Mouse (Mus musculus): ENCODE results near the gene Prss57. TPM values are rescaled to one million over a fixed set of nuclear protein-coding genes. Genes with fewer than 3 reads are reported as not detected.

The Prss57 gene
- 0.02 TPM in 1 of 2 replicates, not detected in the other for polyA plus RNA-seq (2012)

DNA sequence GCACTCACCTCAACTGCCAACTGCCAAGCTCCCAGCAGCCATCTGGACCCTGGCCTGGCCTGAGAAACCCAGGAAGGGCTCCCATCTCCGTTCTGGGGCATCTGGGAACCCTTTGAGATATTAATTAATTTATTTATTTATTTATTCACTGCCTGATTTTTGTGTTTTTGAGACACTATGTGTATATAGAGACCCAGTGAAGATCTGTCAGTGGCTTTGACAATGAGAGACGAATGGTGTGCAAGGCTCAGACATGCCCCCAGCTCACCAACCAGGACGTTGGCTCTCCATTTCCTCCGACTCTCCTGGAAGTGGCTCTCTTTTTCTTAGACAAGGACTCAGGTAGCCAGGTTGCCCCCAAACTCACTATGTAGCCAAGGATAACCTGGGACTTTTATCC, at the start of gene Prss57:
Prss57 (minus strand) TSS at position 101 of the 400 bp plus-strand sequence.
- H3K36me3 ChIP-seq (ENCODE audit: control insufficient read depth) = no peaks in the 10 kb centered on the region
- H3K4me3 ChIP-seq (replicated peaks) = no peak within 1 kb of the TSS
- TF ChIP-seq GATA1 (IDR thresholded peaks at IDR 0.05; ENCODE audit: low read length) = no peak
- no peak for TF ChIP-seq TAL1 (IDR thresholded peaks at IDR 0.05; ENCODE audit: low read length)
- peaks cover 24% of the 10 kb centered on the region for H3K27me3 ChIP-seq (ENCODE audit: control insufficient read depth)
- no peaks in the 10 kb centered on the region for H3K9me3 ChIP-seq (ENCODE audit: control insufficient read depth, low read length)
- H3K4me1 ChIP-seq (ENCODE audit: control insufficient read depth) = peaks cover 18% of the 10 kb centered on the region

DNA sequence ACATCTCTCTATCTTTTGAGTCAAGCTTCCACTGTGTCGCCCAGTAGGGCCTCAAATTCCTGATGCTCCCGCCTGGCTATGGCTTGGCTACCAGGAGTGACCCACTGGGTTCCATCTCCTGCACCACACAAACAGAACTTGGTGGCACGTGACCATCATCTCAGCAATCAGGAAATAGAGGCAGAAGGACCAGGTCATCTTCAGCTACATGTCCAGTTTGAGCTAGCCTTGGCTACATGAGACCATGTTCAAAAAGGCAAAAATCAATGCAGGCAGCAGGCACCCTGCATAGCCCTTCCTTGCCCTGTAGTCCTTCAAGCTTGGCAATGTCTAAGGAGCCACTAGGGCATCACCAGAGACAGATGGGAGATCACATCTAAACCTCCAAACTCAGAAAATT, 49.3 kb upstream of the Prss57 start:
- Histone ChIP-seq H3K36me3 (ENCODE audit: control insufficient read depth) (no peaks in the 10 kb centered on the region), H3K4me3 (replicated peaks) (no peak overlapping the region), H3K4me1 (ENCODE audit: control insufficient read depth) (peaks cover 8% of the 10 kb centered on the region), H3K9me3 (ENCODE audit: control insufficient read depth, low read length) (no peaks in the 10 kb centered on the region; the same call in 1 of the 2 replicates), H3K27me3 (ENCODE audit: control insufficient read depth) (peaks cover 13% of the 10 kb centered on the region)
- no peak for TF ChIP-seq GATA1 (IDR thresholded peaks at IDR 0.05; ENCODE audit: low read length)
- no peak for TF ChIP-seq TAL1 (IDR thresholded peaks at IDR 0.05; ENCODE audit: low read length)

DNA sequence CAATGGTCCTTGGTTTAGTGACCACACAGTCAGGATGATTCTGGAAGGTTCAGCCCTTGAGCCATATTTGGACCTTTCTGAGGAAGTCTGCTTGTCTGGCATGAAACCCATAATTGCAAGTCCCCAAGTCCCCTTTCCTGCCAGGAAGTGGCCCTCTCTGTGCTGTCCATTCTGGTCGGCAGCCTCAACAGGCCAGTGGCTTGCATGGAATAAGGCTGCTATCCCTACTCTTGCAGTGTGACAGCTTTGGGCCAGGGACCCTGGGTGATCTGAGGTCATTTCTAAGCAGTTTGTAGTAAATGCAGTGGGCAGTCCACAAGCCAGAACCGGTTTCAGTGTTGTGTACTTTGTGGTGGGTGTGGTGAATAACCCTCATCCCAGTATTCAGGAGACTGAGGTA, 47.4 kb upstream of the Prss57 start:
- peaks cover 10% of the 10 kb centered on the region for H3K4me1 ChIP-seq (ENCODE audit: control insufficient read depth)
- H3K27me3 ChIP-seq (ENCODE audit: control insufficient read depth) = peaks cover 13% of the 10 kb centered on the region
- no peaks in the 10 kb centered on the region for H3K36me3 ChIP-seq (ENCODE audit: control insufficient read depth)
- H3K4me3 ChIP-seq (replicated peaks) = no peak overlapping the region
- no peaks in the 10 kb centered on the region; the same call in 1 of the 2 replicates for H3K9me3 ChIP-seq (ENCODE audit: control insufficient read depth, low read length)
- TF ChIP-seq TAL1 (IDR thresholded peaks at IDR 0.05; ENCODE audit: low read length) (no peak), GATA1 (IDR thresholded peaks at IDR 0.05; ENCODE audit: low read length) (no peak)

DNA sequence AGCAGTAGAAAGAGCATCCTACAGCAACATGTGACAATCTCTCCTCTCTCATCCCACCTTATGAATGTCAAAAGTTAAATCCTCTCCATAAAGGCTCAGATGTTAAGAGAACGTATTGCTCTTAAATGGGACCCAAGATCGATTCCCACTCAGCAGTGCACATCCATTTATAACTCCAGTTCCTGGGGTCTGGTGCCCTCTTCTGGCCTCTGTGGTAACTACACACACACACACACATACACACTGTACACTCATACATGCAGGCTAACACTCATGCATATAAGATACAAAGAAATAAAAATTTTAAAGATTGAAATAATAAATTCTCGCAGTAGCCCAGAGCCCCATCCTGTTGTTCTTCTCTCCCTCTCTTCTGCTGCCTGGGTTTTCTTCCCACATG, 46.2 kb upstream of the Prss57 start:
- H3K4me1 ChIP-seq (ENCODE audit: control insufficient read depth) = peaks cover 10% of the 10 kb centered on the region
- no peak overlapping the region for H3K4me3 ChIP-seq (replicated peaks)
- TF ChIP-seq GATA1 (IDR thresholded peaks at IDR 0.05; ENCODE audit: low read length) = no peak
- TF ChIP-seq TAL1 (IDR thresholded peaks at IDR 0.05; ENCODE audit: low read length) = no peak
- H3K27me3 ChIP-seq (ENCODE audit: control insufficient read depth) = peaks cover 13% of the 10 kb centered on the region
- no peaks in the 10 kb centered on the region; the same call in 1 of the 2 replicates for H3K9me3 ChIP-seq (ENCODE audit: control insufficient read depth, low read length)
- H3K36me3 ChIP-seq (ENCODE audit: control insufficient read depth) = no peaks in the 10 kb centered on the region

DNA sequence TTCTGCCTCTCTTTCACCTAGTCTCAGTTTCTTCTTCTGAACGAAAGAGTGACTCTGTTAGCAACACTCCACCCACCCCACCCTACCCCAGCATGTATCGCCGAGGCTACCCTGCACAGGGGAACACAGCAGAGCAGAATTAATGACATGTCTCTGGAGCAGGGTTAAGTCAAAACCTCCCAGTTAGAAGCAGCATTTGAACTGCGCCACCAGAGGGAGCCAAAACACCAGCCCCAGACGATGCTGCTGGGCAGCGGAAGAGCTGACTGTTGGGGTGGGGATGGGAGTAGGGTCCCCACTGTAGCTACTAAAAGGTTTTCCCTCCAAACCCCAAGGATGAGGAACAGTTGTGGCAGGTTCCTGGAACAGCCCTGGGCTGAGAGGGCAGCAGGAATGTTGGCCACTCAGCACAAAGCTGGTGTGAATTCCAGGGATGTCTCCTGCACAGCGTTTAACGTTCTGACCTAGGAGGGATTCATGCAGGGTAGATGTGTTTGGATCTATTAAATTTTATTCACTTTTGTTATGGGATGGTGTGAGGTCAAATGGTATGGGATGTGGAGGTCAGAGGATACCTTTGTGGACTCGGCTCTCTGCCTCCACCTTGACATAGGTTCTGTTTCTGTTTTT, 44.1 kb upstream of the Prss57 start:
- H3K27me3 ChIP-seq (ENCODE audit: control insufficient read depth) = peaks cover under 1% of the 10 kb centered on the region
- peaks cover 3% of the 10 kb centered on the region; the same call in 1 of the 2 replicates for H3K4me1 ChIP-seq (ENCODE audit: control insufficient read depth)
- no peaks in the 10 kb centered on the region; the same call in 1 of the 2 replicates for H3K9me3 ChIP-seq (ENCODE audit: control insufficient read depth, low read length)
- no peaks in the 10 kb centered on the region for H3K36me3 ChIP-seq (ENCODE audit: control insufficient read depth)
- no peak overlapping the region for H3K4me3 ChIP-seq (replicated peaks)
- TF ChIP-seq GATA1 (IDR thresholded peaks at IDR 0.05; ENCODE audit: low read length) = no peak
- no peak for TF ChIP-seq TAL1 (IDR thresholded peaks at IDR 0.05; ENCODE audit: low read length)

DNA sequence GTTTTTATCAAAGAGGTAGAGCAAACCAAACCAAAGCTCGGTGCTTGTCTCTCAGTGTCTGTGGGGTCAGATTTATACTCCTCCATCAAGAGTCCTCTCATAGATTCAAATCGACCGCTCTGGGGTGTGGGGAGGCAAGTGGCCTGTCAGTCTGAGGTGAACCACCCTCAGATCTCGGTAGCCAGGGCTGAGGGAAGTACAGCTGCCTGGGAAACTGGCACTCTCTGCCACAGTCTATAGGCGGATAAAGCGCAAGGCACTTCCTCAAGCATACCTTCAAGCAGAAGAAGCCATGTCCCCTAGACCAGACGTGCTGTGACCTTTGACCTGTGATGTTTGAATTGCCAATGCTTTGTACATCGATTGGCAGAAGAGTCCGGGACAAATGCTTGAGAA, 42.0 kb upstream of the Prss57 start:
- H3K4me1 ChIP-seq (ENCODE audit: control insufficient read depth) = peaks cover 3% of the 10 kb centered on the region; the same call in 1 of the 2 replicates
- TF ChIP-seq TAL1 (IDR thresholded peaks at IDR 0.05; ENCODE audit: low read length) = no peak
- TF ChIP-seq GATA1 (IDR thresholded peaks at IDR 0.05; ENCODE audit: low read length) = no peak
- H3K9me3 ChIP-seq (ENCODE audit: control insufficient read depth, low read length) = no peaks in the 10 kb centered on the region; the same call in 1 of the 2 replicates
- no peaks in the 10 kb centered on the region; the same call in none of the 2 replicates for H3K27me3 ChIP-seq (ENCODE audit: control insufficient read depth)
- no peaks in the 10 kb centered on the region for H3K36me3 ChIP-seq (ENCODE audit: control insufficient read depth)
- H3K4me3 ChIP-seq (replicated peaks) = no peak overlapping the region

DNA sequence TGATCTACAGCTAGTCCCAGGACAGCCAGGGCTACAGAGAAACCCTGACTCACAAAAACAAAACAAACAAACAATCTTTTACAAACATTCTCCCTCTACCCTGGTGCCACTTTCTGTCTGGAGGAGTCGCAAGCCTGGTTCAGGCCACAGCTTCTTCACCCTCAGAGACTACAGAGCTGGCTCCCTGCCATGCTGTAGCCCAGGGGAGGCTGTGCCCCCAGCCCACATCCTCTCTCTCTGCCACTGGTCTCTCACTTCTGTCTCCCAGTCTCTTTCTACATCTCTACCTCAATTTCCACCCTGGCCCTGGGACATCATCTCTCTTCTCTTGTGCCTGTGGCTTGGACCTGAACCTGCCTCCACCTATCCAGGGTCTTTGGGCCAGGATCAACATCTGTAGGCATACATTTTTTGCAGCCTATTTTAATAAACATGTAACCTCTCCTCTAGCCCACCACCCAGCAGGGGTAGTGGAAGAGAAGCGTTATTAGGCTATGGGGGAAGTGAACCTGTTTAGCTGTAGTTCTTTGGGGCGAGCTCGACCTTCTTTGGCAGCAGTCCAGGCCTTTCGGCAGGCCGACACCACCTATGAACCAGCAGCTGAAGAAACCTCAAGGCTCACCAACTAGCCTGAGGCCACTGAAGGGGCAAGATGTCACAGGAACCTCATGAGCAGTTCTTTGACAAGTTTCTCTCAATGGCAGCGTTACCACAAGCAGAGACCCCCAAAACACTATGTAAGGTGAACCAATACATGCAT, 41.4 kb upstream of the Prss57 start:
- Histone ChIP-seq H3K4me1 (ENCODE audit: control insufficient read depth) (peaks cover 3% of the 10 kb centered on the region; the same call in 1 of the 2 replicates), H3K36me3 (ENCODE audit: control insufficient read depth) (no peaks in the 10 kb centered on the region), H3K27me3 (ENCODE audit: control insufficient read depth) (no peaks in the 10 kb centered on the region; the same call in none of the 2 replicates), H3K4me3 (replicated peaks) (no peak overlapping the region), H3K9me3 (ENCODE audit: control insufficient read depth, low read length) (no peaks in the 10 kb centered on the region; the same call in 1 of the 2 replicates)
- no peak for TF ChIP-seq TAL1 (IDR thresholded peaks at IDR 0.05; ENCODE audit: low read length)
- no peak for TF ChIP-seq GATA1 (IDR thresholded peaks at IDR 0.05; ENCODE audit: low read length)

DNA sequence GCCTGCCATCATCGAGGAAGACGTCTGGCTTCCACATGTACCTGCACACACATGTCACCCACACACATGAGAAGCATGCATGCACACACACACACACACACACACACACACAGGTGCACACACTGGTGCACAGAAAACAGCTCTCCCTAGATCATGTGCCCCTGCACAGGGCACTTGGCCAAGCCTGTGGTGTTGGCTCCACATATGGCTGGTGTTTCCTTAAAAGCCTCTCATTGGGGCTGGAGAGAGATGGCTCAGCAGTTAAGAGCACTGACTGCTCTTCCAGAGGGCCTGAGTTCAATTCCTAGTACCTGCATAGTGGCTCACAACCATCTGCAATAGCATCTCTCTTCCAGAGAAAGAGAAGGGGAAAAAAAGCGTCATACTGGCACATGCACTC, 40.8 kb upstream of the Prss57 start:
- Histone ChIP-seq H3K36me3 (ENCODE audit: control insufficient read depth) (no peaks in the 10 kb centered on the region), H3K27me3 (ENCODE audit: control insufficient read depth) (no peaks in the 10 kb centered on the region; the same call in none of the 2 replicates), H3K9me3 (ENCODE audit: control insufficient read depth, low read length) (no peaks in the 10 kb centered on the region), H3K4me1 (ENCODE audit: control insufficient read depth) (peaks cover 3% of the 10 kb centered on the region; the same call in 1 of the 2 replicates), H3K4me3 (replicated peaks) (no peak overlapping the region)
- 0 out of 3 replicates have a peak, but pooled peaks have one; percentile 21 for TF ChIP-seq TAL1 (IDR thresholded peaks at IDR 0.05; ENCODE audit: low read length)
- TF ChIP-seq GATA1 (IDR thresholded peaks at IDR 0.05; ENCODE audit: low read length) = no peak

DNA sequence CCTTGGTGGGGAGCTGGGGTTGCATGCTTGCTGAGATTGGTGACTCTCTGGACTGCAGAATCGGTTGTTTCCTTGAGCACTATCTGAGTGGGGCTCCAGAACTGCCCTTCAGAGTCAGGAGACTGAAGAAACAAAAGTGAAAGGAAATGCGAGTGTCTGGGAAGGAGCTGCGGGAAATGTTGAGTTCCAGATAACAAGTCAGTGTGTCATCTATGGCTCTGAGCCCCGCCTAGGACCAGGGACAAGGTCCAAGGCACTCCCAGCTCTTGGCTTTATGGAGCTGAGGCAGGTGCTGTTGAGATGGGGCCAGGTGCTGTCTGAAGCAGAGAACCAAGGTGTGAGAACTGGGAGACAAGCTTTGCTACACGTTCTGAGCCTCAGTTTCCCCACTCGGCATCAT, 33.7 kb upstream of the Prss57 start:
- H3K4me3 ChIP-seq (replicated peaks) = no peak overlapping the region
- no peak for TF ChIP-seq GATA1 (IDR thresholded peaks at IDR 0.05; ENCODE audit: low read length)
- no peak for TF ChIP-seq TAL1 (IDR thresholded peaks at IDR 0.05; ENCODE audit: low read length)
- no peaks in the 10 kb centered on the region for H3K36me3 ChIP-seq (ENCODE audit: control insufficient read depth)
- H3K9me3 ChIP-seq (ENCODE audit: control insufficient read depth, low read length) = no peaks in the 10 kb centered on the region
- H3K27me3 ChIP-seq (ENCODE audit: control insufficient read depth) = no peaks in the 10 kb centered on the region; the same call in none of the 2 replicates
- H3K4me1 ChIP-seq (ENCODE audit: control insufficient read depth) = peaks cover 17% of the 10 kb centered on the region
